Mouse (Mus musculus): Measurements from ENCODE around the gene Pcbp1. TPM values are rescaled to one million over a fixed set of nuclear protein-coding genes. Genes with fewer than 3 reads are reported as not detected.
A peak's percentile ranks its signal among the peaks of the same experiment; 100 is the strongest.
"Not testable (repeated sequence)": the region's sequence is repeated elsewhere in the genome, so short reads cannot be mapped to it uniquely, and the experiment has no call there.

Gene Pcbp1
- 100 to 1,000 TPM; 235 to 247 TPM for total RNA-seq (2021)
- long read RNA-seq, experiment 1, transcript Pcbp1-201 (1 exons, 1,830 nt), result major isoform, 318 of 320 reads
- long read RNA-seq, experiment 1, partial matches to known transcripts, result 0 of 320 reads
- long read RNA-seq, experiment 1, other reads (novel, unspliced or antisense), result 2 of 320 reads
- long read RNA-seq, experiment 2, transcript Pcbp1-201 (1 exons, 1,830 nt), result major isoform, 335 of 336 reads
- long read RNA-seq, experiment 2, partial matches to known transcripts, result 0 of 336 reads
- long read RNA-seq, experiment 2, other reads (novel, unspliced or antisense), result 1 of 336 reads

- peak; percentile 99 to 100 for DNase-seq (ENCODE audit: low spot score in 2 of 2)
These were observed at the start of gene Pcbp1 for GRCm38 (mm10) chr6:86526032-86526960. Pcbp1 (minus strand) TSS chr6:86526321.

GRCm38 (mm10) chr6:86574495-86574894, 48.4 kb upstream of the Pcbp1 start:
- no peak for DNase-seq (ENCODE audit: low spot score in 2 of 2)

GRCm38 (mm10) chr6:86570830-86571229, 44.7 kb upstream of the Pcbp1 start:
- DNase-seq (ENCODE audit: low spot score in 2 of 2), result no peak

GRCm38 (mm10) chr6:86569461-86569820, 43.3 kb upstream of the Pcbp1 start:
- no peak for DNase-seq (ENCODE audit: low spot score in 2 of 2)

- DNase-seq (ENCODE audit: low spot score in 2 of 2), result no peak
These were observed 42.8 kb upstream of the Pcbp1 start for GRCm38 (mm10) chr6:86568816-86569460.

- DNase-seq (ENCODE audit: low spot score in 2 of 2), result no peak
These were observed 39.7 kb upstream of the Pcbp1 start for GRCm38 (mm10) chr6:86565782-86566181.

GRCm38 (mm10) chr6:86557182-86557581, 31.1 kb upstream of the Pcbp1 start:
- DNase-seq (ENCODE audit: low spot score in 2 of 2), result not testable (repeated sequence)

GRCm38 (mm10) chr6:86556345-86557058, 30.4 kb upstream of the Pcbp1 start:
- DNase-seq (ENCODE audit: low spot score in 2 of 2), result no peak

- DNase-seq (ENCODE audit: low spot score in 2 of 2), result no peak
These were observed 24.5 kb upstream of the Pcbp1 start for GRCm38 (mm10) chr6:86550587-86550986.

GRCm38 (mm10) chr6:86547880-86548367, 21.8 kb upstream of the Pcbp1 start:
- DNase-seq (ENCODE audit: low spot score in 2 of 2), result no peak

GRCm38 (mm10) chr6:86547228-86547755, 21.2 kb upstream of the Pcbp1 start:
- DNase-seq (ENCODE audit: low spot score in 2 of 2), result no peak

- DNase-seq (ENCODE audit: low spot score in 2 of 2), result no peak
These were observed 19.1 kb upstream of the Pcbp1 start for GRCm38 (mm10) chr6:86545236-86545635.

- DNase-seq (ENCODE audit: low spot score in 2 of 2), result no peak
These were observed 17.7 kb upstream of the Pcbp1 start for GRCm38 (mm10) chr6:86543869-86544268.

GRCm38 (mm10) chr6:86543060-86543459, 16.9 kb upstream of the Pcbp1 start:
- DNase-seq (ENCODE audit: low spot score in 2 of 2), result no peak

GRCm38 (mm10) chr6:86541650-86542049, 15.5 kb upstream of the Pcbp1 start:
- no peak for DNase-seq (ENCODE audit: low spot score in 2 of 2)

- no peak for DNase-seq (ENCODE audit: low spot score in 2 of 2)
These were observed 2.3 kb upstream of the Pcbp1 start for GRCm38 (mm10) chr6:86528451-86528785.

GRCm38 (mm10) chr6:86527766-86528450, 1.8 kb upstream of the Pcbp1 start:
- DNase-seq (ENCODE audit: low spot score in 2 of 2), result no peak

- DNase-seq (ENCODE audit: low spot score in 2 of 2), result peak; percentile 69 to 86
These were observed 1.0 kb upstream of the Pcbp1 start for GRCm38 (mm10) chr6:86526961-86527740.

GRCm38 (mm10) chr6:86525646-86526031, 482 bp downstream of the Pcbp1 start:
- DNase-seq (ENCODE audit: low spot score in 2 of 2), result no peak
